ENCODE assay signal across 32 mouse cellular contexts in genomic region chr15:30060505-30061342, GRCm38 (mm10).
"Had no signal": no experiment of that assay in that cellular context is flagged by ENCODE, and none has a peak within 500 bp of the region (broad histone marks: within the 10 kb centered on the region; RNA-seq: fewer than 3 reads in every experiment).

No protein-coding gene starts in this region.

- DNase-seq: heart, postnatal 10 days; heart, postnatal 14 days; heart, postnatal 36 days; heart, postnatal 4 days; kidney, adult 11 months; kidney, adult 18-20 months; kidney, adult 2 months; kidney, adult 8-10 months; kidney, adult 9 months; kidney, postnatal 10 days; kidney, postnatal 14 days; kidney, postnatal 25 days; kidney, postnatal 36 days; kidney, postnatal 4 days; layer of hippocampus, adult 9-11 months; layer of hippocampus, postnatal 36 days had no signal

- ATAC-seq: hindbrain, embryonic 16.5 days; hindbrain, postnatal 0 days; inflammation-experienced regulatory T-cells, adult 6 months had no signal

- H3K27ac ChIP-seq: heart, embryonic 10.5 days; heart, embryonic 13.5 days; heart, embryonic 15.5 days; hindbrain, embryonic 10.5 days; hindbrain, embryonic 12.5 days; hindbrain, embryonic 13.5 days; hindbrain, embryonic 14.5 days; hindbrain, embryonic 15.5 days; hindbrain, postnatal 0 days; kidney, embryonic 15.5 days; kidney, postnatal 0 days; layer of hippocampus, adult 2 months; left cerebral cortex, adult 2 months had no signal

- H3K4me3 ChIP-seq: heart, embryonic 10.5 days; heart, embryonic 12.5 days; heart, embryonic 13.5 days; heart, embryonic 15.5 days; hindbrain, embryonic 10.5 days; hindbrain, embryonic 12.5 days; hindbrain, embryonic 13.5 days; hindbrain, embryonic 15.5 days; kidney, embryonic 15.5 days; layer of hippocampus, adult 2 months; left cerebral cortex, adult 2 months had no signal

- H3K9ac ChIP-seq: heart, embryonic 12.5 days; heart, embryonic 13.5 days; heart, embryonic 15.5 days; hindbrain, embryonic 12.5 days; hindbrain, embryonic 13.5 days; hindbrain, embryonic 14.5 days; hindbrain, embryonic 15.5 days; kidney, embryonic 15.5 days had no signal

- H3K4me2 ChIP-seq: heart, embryonic 12.5 days; heart, embryonic 13.5 days; heart, embryonic 15.5 days; hindbrain, embryonic 12.5 days; hindbrain, embryonic 13.5 days; hindbrain, embryonic 14.5 days; hindbrain, embryonic 15.5 days; kidney, embryonic 15.5 days had no signal

- H3K4me1 ChIP-seq: heart, embryonic 10.5 days; heart, embryonic 12.5 days; heart, embryonic 13.5 days; heart, embryonic 15.5 days; hindbrain, embryonic 10.5 days; hindbrain, embryonic 12.5 days; hindbrain, embryonic 13.5 days; hindbrain, embryonic 15.5 days; kidney, embryonic 15.5 days had no signal

- H3K27me3 ChIP-seq: heart, embryonic 12.5 days; heart, embryonic 13.5 days; heart, embryonic 15.5 days; hindbrain, embryonic 12.5 days; hindbrain, embryonic 13.5 days; hindbrain, embryonic 15.5 days; kidney, embryonic 15.5 days had no signal

- H3K9me3 ChIP-seq: heart, embryonic 10.5 days; heart, embryonic 12.5 days; heart, embryonic 13.5 days; heart, embryonic 15.5 days; hindbrain, embryonic 10.5 days; hindbrain, embryonic 12.5 days; hindbrain, embryonic 13.5 days; hindbrain, embryonic 15.5 days; kidney, embryonic 15.5 days had no signal

- H3K36me3 ChIP-seq: heart, embryonic 10.5 days; heart, embryonic 12.5 days; heart, embryonic 13.5 days; heart, embryonic 15.5 days; hindbrain, embryonic 10.5 days; hindbrain, embryonic 12.5 days; hindbrain, embryonic 13.5 days; hindbrain, embryonic 15.5 days; kidney, embryonic 15.5 days had no signal
